Mouse (Mus musculus) ES-Bruce4 (cell line): Measurements from ENCODE around the gene Ift81. TPM values are rescaled to one million over a fixed set of nuclear protein-coding genes. Genes with fewer than 3 reads are reported as not detected.

Experiments used
- H3K27ac ChIP-seq: 2 replicates; pipeline ENCODE4 v1.5.1; 2012; ENCODE audit warnings: low read length, inconsistent platforms; ENCODE audit not compliant: insufficient read depth
- H3K27me3 ChIP-seq: 2 replicates; pipeline ENCODE4 v1.6.1; 2012; ENCODE audit warnings: mild to moderate bottlenecking, low read length, inconsistent platforms; ENCODE audit not compliant: control insufficient read depth, poor library complexity, insufficient read depth, severe bottlenecking
- H3K36me3 ChIP-seq: 2 replicates; pipeline ENCODE4 v1.6.1; 2012; ENCODE audit warnings: inconsistent platforms, mild to moderate bottlenecking, low read length, moderate library complexity; ENCODE audit not compliant: control insufficient read depth, poor library complexity, insufficient read depth, severe bottlenecking
- H3K4me1 ChIP-seq: one replicate; pipeline ENCODE4 v1.8.1; 2011; ENCODE audit warnings: low read length; ENCODE audit not compliant: control insufficient read depth, insufficient read depth
- H3K4me3 ChIP-seq: 2 replicates; pipeline ENCODE4 v1.5.1; 2011; ENCODE audit warnings: low read depth, mild to moderate bottlenecking, low read length
- H3K9ac ChIP-seq: 2 replicates; pipeline ENCODE4 v1.6.1; 2012; ENCODE audit warnings: low read depth, mild to moderate bottlenecking, inconsistent platforms; ENCODE audit not compliant: poor library complexity, severe bottlenecking
- H3K9me3 ChIP-seq: replicated peaks from 2 replicates; pipeline ENCODE4 v1.6.1; 2012; ENCODE audit warnings: mild to moderate bottlenecking, low read length, inconsistent platforms; ENCODE audit not compliant: control insufficient read depth, poor library complexity, insufficient read depth, severe bottlenecking
- CTCF ChIP-seq: IDR thresholded peaks from one replicate; pipeline ENCODE4 v1.8.1; 2011; ENCODE audit warnings: low read depth, low read length
- EP300 ChIP-seq: IDR thresholded peaks from 2 replicates; pipeline ENCODE4 v1.6.1; 2011; ENCODE audit warnings: low read depth, low read length; ENCODE audit not compliant: insufficient read depth
- POLR2A ChIP-seq: IDR thresholded peaks from one replicate; pipeline ENCODE4 v1.8.1; 2011; ENCODE audit warnings: low read length; ENCODE audit not compliant: insufficient read depth
- polyA plus RNA-seq: library from polyadenylated mRNA; stranded (reverse); fragments of >200 nt; gene quantifications from 2 replicates; pipeline ENCODE4 v1.2.4, GENCODE M21; 2011; ENCODE audit warnings: low read depth; ENCODE audit not compliant: missing spikeins, insufficient read depth, insufficient read length

Ift81 gene
- polyA plus RNA-seq, 1 experiment: 36.9 TPM

GRCm38 (mm10) chr5:122636308-122636707, 22.0 kb upstream of the Ift81 start:
- Histone ChIP-seq H3K9me3 (no peaks in the 10 kb centered on the region), H3K4me1 (no peaks in the 10 kb centered on the region), H3K27me3 (no peaks in the 10 kb centered on the region), H3K36me3 (no peaks in the 10 kb centered on the region), H3K9ac (no peak overlapping the region), H3K4me3 (no peak overlapping the region), H3K27ac (no peak overlapping the region)
- TF ChIP-seq EP300: no peak
- TF ChIP-seq POLR2A: no peak
- TF ChIP-seq CTCF: no peak

GRCm38 (mm10) chr5:122635228-122635627, 20.9 kb upstream of the Ift81 start:
- Histone ChIP-seq H3K9me3 (no peaks in the 10 kb centered on the region), H3K9ac (no peak overlapping the region), H3K4me3 (no peak overlapping the region), H3K4me1 (no peaks in the 10 kb centered on the region), H3K27ac (no peak overlapping the region), H3K36me3 (no peaks in the 10 kb centered on the region), H3K27me3 (no peaks in the 10 kb centered on the region)
- TF ChIP-seq POLR2A (no peak), EP300 (no peak), CTCF (no peak)

- Histone ChIP-seq H3K4me3 (no peak overlapping the region), H3K36me3 (no peaks in the 10 kb centered on the region), H3K9ac (no peak overlapping the region), H3K4me1 (peaks cover 2% of the 10 kb centered on the region), H3K27ac (no peak overlapping the region), H3K9me3 (no peaks in the 10 kb centered on the region), H3K27me3 (no peaks in the 10 kb centered on the region)
- TF ChIP-seq EP300: peak; percentile 52; the same call in 1 of the 2 replicates
- TF ChIP-seq CTCF: peak; percentile 99
- TF ChIP-seq POLR2A: no peak
Observed at GRCm38 (mm10) chr5:122627243-122627642, 12.9 kb upstream of the Ift81 start.

- H3K9me3 ChIP-seq: no peaks in the 10 kb centered on the region
- TF ChIP-seq POLR2A: no peak
- no peak for TF ChIP-seq CTCF
- TF ChIP-seq EP300: no peak
- H3K27ac ChIP-seq: no peak overlapping the region
- H3K36me3 ChIP-seq: no peaks in the 10 kb centered on the region
- H3K4me1 ChIP-seq: peaks cover 2% of the 10 kb centered on the region
- peak overlapping the region; percentile 29; the same call in 1 of the 2 replicates for H3K4me3 ChIP-seq
- no peak overlapping the region for H3K9ac ChIP-seq
- H3K27me3 ChIP-seq: no peaks in the 10 kb centered on the region
Observed at GRCm38 (mm10) chr5:122625565-122626252, 11.4 kb upstream of the Ift81 start.

- H3K9me3 ChIP-seq: no peaks in the 10 kb centered on the region
Observed at GRCm38 (mm10) chr5:122624952-122625479, 10.7 kb upstream of the Ift81 start.

GRCm38 (mm10) chr5:122623861-122624260, 9.5 kb upstream of the Ift81 start:
- H3K27ac ChIP-seq: no peak overlapping the region
- no peak overlapping the region for H3K4me3 ChIP-seq
- H3K36me3 ChIP-seq: no peaks in the 10 kb centered on the region
- no peak overlapping the region for H3K9ac ChIP-seq
- H3K27me3 ChIP-seq: no peaks in the 10 kb centered on the region
- H3K9me3 ChIP-seq: no peaks in the 10 kb centered on the region
- no peak for TF ChIP-seq EP300
- no peak for TF ChIP-seq POLR2A
- no peak for TF ChIP-seq CTCF
- H3K4me1 ChIP-seq: peaks cover 2% of the 10 kb centered on the region

More at GRCm38 (mm10) chr5:122624952-122625479, 10.7 kb upstream of the Ift81 start:
- Histone ChIP-seq H3K4me3 (peak overlapping the region; percentile 47), H3K4me1 (peaks cover 2% of the 10 kb centered on the region), H3K27me3 (no peaks in the 10 kb centered on the region), H3K36me3 (no peaks in the 10 kb centered on the region), H3K27ac (no peak overlapping the region), H3K9ac (no peak overlapping the region)
- TF ChIP-seq EP300 (no peak), CTCF (no peak), POLR2A (no peak)
